Mouse (Mus musculus) hindbrain, embryonic 11.5 days (tissue): ENCODE measurements around the gene Agbl4. TPM values are rescaled to one million over a fixed set of nuclear protein-coding genes. Genes with fewer than 3 reads are reported as not detected.

Experiments
- ATAC-seq: fragments of 200-750 bp; cut with Nextera tagmentation; 2 replicates; pipeline ENCODE4 v1.8.0; 2017; ENCODE audit warnings: mild to moderate bottlenecking, moderate TSS enrichment, moderate library complexity; ENCODE audit not compliant: low FRiP score
- DNase-seq: peaks from one replicate; pipeline ENCODE4 v3.0.0-alpha.2; 2015; ENCODE audit warnings: low spot score
- H3K27ac ChIP-seq: fragments of 300-500 bp; sonication (generic); 2 replicates; pipeline ENCODE4 v1.5.1; 2014; ENCODE audit warnings: mild to moderate bottlenecking, low read depth, low read length
- H3K27me3 ChIP-seq: fragments of 300-500 bp; sonication (generic); 2 replicates; pipeline ENCODE4 v1.6.1; 2014; ENCODE audit warnings: mild to moderate bottlenecking, low read length, moderate library complexity, mixed read lengths; ENCODE audit not compliant: control insufficient read depth, insufficient read depth
- H3K36me3 ChIP-seq: fragments of 300-500 bp; sonication (generic); 2 replicates; pipeline ENCODE4 v1.6.1; 2014; ENCODE audit warnings: mild to moderate bottlenecking, low read length, moderate library complexity, mixed read lengths; ENCODE audit not compliant: control insufficient read depth, insufficient read depth
- H3K4me1 ChIP-seq: fragments of 300-500 bp; sonication (generic); replicated peaks from 2 replicates; pipeline ENCODE4 v1.6.1; 2014; ENCODE audit warnings: low read length, mixed read lengths; ENCODE audit not compliant: control insufficient read depth, insufficient read depth
- H3K4me2 ChIP-seq: fragments of 300-500 bp; sonication (generic); replicated peaks from 2 replicates; pipeline ENCODE4 v1.6.1; 2014; ENCODE audit warnings: mild to moderate bottlenecking, low read depth, low read length
- H3K4me3 ChIP-seq: fragments of 300-500 bp; sonication (generic); 2 replicates; pipeline ENCODE4 v1.5.1; 2014; ENCODE audit warnings: low read depth, low read length
- H3K9ac ChIP-seq: fragments of 300-500 bp; sonication (generic); 2 replicates; pipeline ENCODE4 v1.6.1; 2014; ENCODE audit warnings: low read depth, low read length
- H3K9me3 ChIP-seq: fragments of 300-500 bp; sonication (generic); 2 replicates; pipeline ENCODE4 v1.6.1; 2016; ENCODE audit warnings: low read length; ENCODE audit not compliant: control insufficient read depth
- WGBS: fragments of 180-500 bp; shearing (Covaris S2); extraction: QIAGEN DNeasy Blood & Tissue Kit; methylation state at CpG from one replicate; pipeline ENCODE4 v1.1.7; 2014; 5-methylcytosine and 5-hydroxymethylcytosine counted together
- polyA plus RNA-seq: library from polyadenylated mRNA; unstranded; fragments of >200 nt; fragmentation: Nextera tagmentation; extraction: Ambion mirVana; gene quantifications from 2 replicates; pipeline ENCODE4 v1.2.1, GENCODE M21; 2014

Agbl4 gene
- polyA plus RNA-seq, 1 experiment from 2014 or later, result 1.1 TPM

GRCm38 (mm10) chr4:111421785-111422184 is 1024.3 kb downstream of the Agbl4 start:
- Histone ChIP-seq H3K36me3 (no peaks in the 10 kb centered on the region), H3K27me3 (no peaks in the 10 kb centered on the region), H3K9me3 (no peaks in the 10 kb centered on the region), H3K4me2 (no peak overlapping the region), H3K4me3 (no peak overlapping the region), H3K27ac (no peak overlapping the region), H3K4me1 (no peaks in the 10 kb centered on the region), H3K9ac (no peak overlapping the region)
- DNase-seq, result no peak
- 91% methylated on average over 6 of the region's 6 CpGs for WGBS
- ATAC-seq, result no peak

- 93% methylated on average over 1 of the region's 1 CpGs for WGBS
- no peak overlapping the region for H3K9ac ChIP-seq
- H3K27ac ChIP-seq, result no peak overlapping the region
- no peak overlapping the region for H3K4me2 ChIP-seq
- H3K4me3 ChIP-seq, result no peak overlapping the region
- no peaks in the 10 kb centered on the region for H3K9me3 ChIP-seq
- no peak for ATAC-seq
- H3K27me3 ChIP-seq, result no peaks in the 10 kb centered on the region
- H3K4me1 ChIP-seq, result no peaks in the 10 kb centered on the region
- no peak for DNase-seq
- H3K36me3 ChIP-seq, result no peaks in the 10 kb centered on the region
Measured at GRCm38 (mm10) chr4:111424371-111424950, 1027.0 kb downstream of the Agbl4 start.

GRCm38 (mm10) chr4:111425170-111425569 is 1027.7 kb downstream of the Agbl4 start:
- Histone ChIP-seq H3K27ac (no peak overlapping the region), H3K4me2 (no peak overlapping the region), H3K9me3 (no peaks in the 10 kb centered on the region), H3K4me3 (no peak overlapping the region), H3K4me1 (no peaks in the 10 kb centered on the region), H3K36me3 (no peaks in the 10 kb centered on the region), H3K27me3 (no peaks in the 10 kb centered on the region), H3K9ac (no peak overlapping the region)
- no peak for ATAC-seq
- DNase-seq, result no peak
- 84% methylated on average over 6 of the region's 6 CpGs for WGBS

- Histone ChIP-seq H3K4me1 (no peaks in the 10 kb centered on the region), H3K4me3 (no peak overlapping the region), H3K4me2 (no peak overlapping the region), H3K9ac (no peak overlapping the region), H3K36me3 (peaks cover 4% of the 10 kb centered on the region; the same call in 1 of the 2 replicates), H3K27me3 (no peaks in the 10 kb centered on the region), H3K27ac (no peak overlapping the region), H3K9me3 (no peaks in the 10 kb centered on the region)
- WGBS, result 94% methylated on average over 2 of the region's 2 CpGs
- ATAC-seq (no peak), DNase-seq (no peak)
Measured at GRCm38 (mm10) chr4:111431186-111431585, 1033.7 kb downstream of the Agbl4 start.

- Histone ChIP-seq H3K9ac (no peak overlapping the region), H3K4me1 (no peaks in the 10 kb centered on the region), H3K4me3 (no peak overlapping the region), H3K9me3 (no peaks in the 10 kb centered on the region), H3K27ac (no peak overlapping the region), H3K36me3 (peaks cover 4% of the 10 kb centered on the region; the same call in 1 of the 2 replicates), H3K4me2 (no peak overlapping the region), H3K27me3 (no peaks in the 10 kb centered on the region)
- no peak for ATAC-seq
- WGBS, result 68% methylated on average over 5 of the region's 5 CpGs
- no peak for DNase-seq
Measured at GRCm38 (mm10) chr4:111432013-111432412, 1034.6 kb downstream of the Agbl4 start.

- H3K4me1 ChIP-seq, result no peaks in the 10 kb centered on the region
- H3K4me2 ChIP-seq, result no peak overlapping the region
- WGBS, result 77% methylated on average over 5 of the region's 5 CpGs
- H3K9me3 ChIP-seq, result no peaks in the 10 kb centered on the region
- H3K4me3 ChIP-seq, result no peak overlapping the region
- peaks cover 4% of the 10 kb centered on the region; the same call in 1 of the 2 replicates for H3K36me3 ChIP-seq
- H3K9ac ChIP-seq, result no peak overlapping the region
- ATAC-seq (no peak), DNase-seq (no peak)
- H3K27ac ChIP-seq, result no peak overlapping the region
- no peaks in the 10 kb centered on the region for H3K27me3 ChIP-seq
Measured at GRCm38 (mm10) chr4:111432417-111432816, 1035.0 kb downstream of the Agbl4 start.

- H3K9me3 ChIP-seq, result no peaks in the 10 kb centered on the region
- WGBS, result 73% methylated on average over 1 of the region's 1 CpGs
- ATAC-seq, result no peak
- no peak for DNase-seq
- no peaks in the 10 kb centered on the region for H3K36me3 ChIP-seq
- H3K27me3 ChIP-seq, result no peaks in the 10 kb centered on the region
- H3K4me2 ChIP-seq, result no peak overlapping the region
- no peak overlapping the region for H3K9ac ChIP-seq
- no peak overlapping the region for H3K27ac ChIP-seq
- no peaks in the 10 kb centered on the region; the same call in 1 of the 2 replicates for H3K4me1 ChIP-seq
- no peak overlapping the region for H3K4me3 ChIP-seq
Measured at GRCm38 (mm10) chr4:111441709-111442108, 1044.2 kb downstream of the Agbl4 start.

- no peak for ATAC-seq
- Histone ChIP-seq H3K36me3 (no peaks in the 10 kb centered on the region), H3K4me3 (no peak overlapping the region), H3K9me3 (no peaks in the 10 kb centered on the region), H3K4me2 (no peak overlapping the region), H3K9ac (no peak overlapping the region), H3K27ac (no peak overlapping the region), H3K4me1 (no peaks in the 10 kb centered on the region; the same call in 1 of the 2 replicates), H3K27me3 (no peaks in the 10 kb centered on the region)
- 84% methylated on average over 1 of the region's 1 CpGs for WGBS
- DNase-seq, result no peak
Measured at GRCm38 (mm10) chr4:111442435-111443238, 1045.2 kb downstream of the Agbl4 start.
